Mouse (Mus musculus) heart, embryonic 16.5 days (tissue): ENCODE data around the gene Ncoa7. TPM values are rescaled to one million over a fixed set of nuclear protein-coding genes. Genes with fewer than 3 reads are reported as not detected.
A peak's percentile ranks its signal among the peaks of the same experiment; 100 is the strongest.

Source experiments
- ATAC-seq: fragments of 200-750 bp; cut with Nextera tagmentation; replicated peaks from 2 replicates; pipeline ENCODE4 v1.8.0; 2017; ENCODE audit warnings: moderate number of reproducible peaks; ENCODE audit not compliant: insufficient read depth, low FRiP score; ENCODE audit errors: extremely low read depth
- H3K27ac ChIP-seq: fragments of 300-500 bp; sonication (generic); 2 replicates; pipeline ENCODE4 v1.5.1; 2014; ENCODE audit warnings: mild to moderate bottlenecking, low read length, control low read depth, moderate library complexity
- H3K27me3 ChIP-seq: fragments of 300-500 bp; sonication (generic); 2 replicates; pipeline ENCODE4 v1.6.1; 2014; ENCODE audit warnings: low read length, mixed read lengths; ENCODE audit not compliant: control insufficient read depth, insufficient read depth
- H3K36me3 ChIP-seq: fragments of 300-500 bp; sonication (generic); 2 replicates; pipeline ENCODE4 v1.6.1; 2014; ENCODE audit not compliant: control insufficient read depth, insufficient read depth
- H3K4me1 ChIP-seq: fragments of 300-500 bp; sonication (generic); 2 replicates; pipeline ENCODE4 v1.6.1; 2014; ENCODE audit warnings: low read length, mixed read lengths; ENCODE audit not compliant: control insufficient read depth, insufficient read depth
- H3K4me2 ChIP-seq: fragments of 300-500 bp; sonication (generic); 2 replicates; pipeline ENCODE4 v1.6.1; 2014; ENCODE audit warnings: low read depth, mild to moderate bottlenecking, control low read depth, low read length
- H3K4me3 ChIP-seq: fragments of 300-500 bp; sonication (generic); 2 replicates; pipeline ENCODE4 v1.5.1; 2014; ENCODE audit warnings: mild to moderate bottlenecking, control low read depth, low read length
- H3K9ac ChIP-seq: fragments of 300-500 bp; sonication (generic); 2 replicates; pipeline ENCODE4 v1.6.1; 2014; ENCODE audit warnings: low read length, control low read depth
- H3K9me3 ChIP-seq: fragments of 300-500 bp; sonication (generic); replicated peaks from 2 replicates; pipeline ENCODE4 v1.6.1; 2016; ENCODE audit warnings: low read length; ENCODE audit not compliant: control insufficient read depth
- WGBS: fragments of 180-500 bp; shearing (Covaris S2); extraction: QIAGEN DNeasy Blood & Tissue Kit; methylation state at CpG from one replicate; pipeline ENCODE4 v1.1.7; 2014; 5-methylcytosine and 5-hydroxymethylcytosine counted together
- polyA plus RNA-seq: library from polyadenylated mRNA; unstranded; fragments of >200 nt; fragmentation: Nextera tagmentation; extraction: Ambion mirVana; gene quantifications from 2 replicates; pipeline ENCODE4 v1.2.1, GENCODE M21; 2015

Gene Ncoa7
- polyA plus RNA-seq, 1 experiment from 2014 or later: 7.7 TPM

GRCm38 (mm10) chr10:30609614-30610013 lies 193.5 kb downstream of the Ncoa7 start:
- no peaks in the 10 kb centered on the region for H3K27me3 ChIP-seq
- no peak overlapping the region for H3K9ac ChIP-seq
- no peaks in the 10 kb centered on the region for H3K9me3 ChIP-seq
- H3K4me1 ChIP-seq: no peaks in the 10 kb centered on the region
- no peak overlapping the region for H3K4me3 ChIP-seq
- no peak overlapping the region for H3K27ac ChIP-seq
- ATAC-seq: no peak
- H3K4me2 ChIP-seq: no peak overlapping the region
- H3K36me3 ChIP-seq: peaks cover 10% of the 10 kb centered on the region

- Histone ChIP-seq H3K4me1 (no peaks in the 10 kb centered on the region), H3K27me3 (no peaks in the 10 kb centered on the region), H3K27ac (no peak overlapping the region), H3K36me3 (peaks cover 10% of the 10 kb centered on the region), H3K4me2 (no peak overlapping the region), H3K9ac (no peak overlapping the region), H3K4me3 (no peak overlapping the region), H3K9me3 (no peaks in the 10 kb centered on the region)
- no peak for ATAC-seq
- WGBS: 70% methylated on average over 2 of the region's 2 CpGs
Measured at GRCm38 (mm10) chr10:30608109-30608508, 195.0 kb downstream of the Ncoa7 start.

GRCm38 (mm10) chr10:30600542-30600966 lies 202.6 kb downstream of the Ncoa7 start, which contains the start of gene Trmt11:
Gene Trmt11 (minus strand): TSS chr10:30600749.
- H3K4me3 ChIP-seq: peak within 1 kb of the TSS; percentile 80
- no peaks in the 10 kb centered on the region for H3K27me3 ChIP-seq
- H3K4me2 ChIP-seq: peak within 1 kb of the TSS; percentile 68
- no peaks in the 10 kb centered on the region for H3K9me3 ChIP-seq
- 0% methylated on average over 24 of the region's 28 CpGs for WGBS
- H3K9ac ChIP-seq: peak within 1 kb of the TSS; percentile 85
- peak; percentile 94 for ATAC-seq
- peaks cover 11% of the 10 kb centered on the region; the same call in 1 of the 2 replicates for H3K36me3 ChIP-seq
- peaks cover 13% of the 10 kb centered on the region for H3K4me1 ChIP-seq
- peak within 1 kb of the TSS; percentile 72 for H3K27ac ChIP-seq

- Histone ChIP-seq H3K36me3 (peaks cover 14% of the 10 kb centered on the region), H3K4me2 (peak overlapping the region; percentile 68), H3K27ac (peak overlapping the region; percentile 72), H3K27me3 (no peaks in the 10 kb centered on the region), H3K9ac (peak overlapping the region; percentile 85), H3K4me3 (peak overlapping the region; percentile 80), H3K4me1 (peaks cover 13% of the 10 kb centered on the region), H3K9me3 (no peaks in the 10 kb centered on the region)
- ATAC-seq: peak; percentile 75
- WGBS: 0% methylated on average over 27 of the region's 27 CpGs
Measured at GRCm38 (mm10) chr10:30600094-30600534, 203.0 kb downstream of the Ncoa7 start.

GRCm38 (mm10) chr10:30587037-30587436 lies 216.1 kb downstream of the Ncoa7 start:
- H3K4me3 ChIP-seq: no peak overlapping the region
- WGBS: 60% methylated on average over 5 of the region's 5 CpGs
- ATAC-seq: no peak
- no peaks in the 10 kb centered on the region for H3K4me1 ChIP-seq
- H3K36me3 ChIP-seq: peaks cover 5% of the 10 kb centered on the region
- H3K4me2 ChIP-seq: no peak overlapping the region
- H3K9me3 ChIP-seq: no peaks in the 10 kb centered on the region
- no peak overlapping the region for H3K9ac ChIP-seq
- H3K27me3 ChIP-seq: no peaks in the 10 kb centered on the region
- H3K27ac ChIP-seq: no peak overlapping the region

- Histone ChIP-seq H3K27me3 (no peaks in the 10 kb centered on the region), H3K4me1 (no peaks in the 10 kb centered on the region), H3K9ac (no peak overlapping the region), H3K4me2 (no peak overlapping the region), H3K9me3 (no peaks in the 10 kb centered on the region), H3K36me3 (peaks cover 5% of the 10 kb centered on the region), H3K27ac (no peak overlapping the region), H3K4me3 (no peak overlapping the region)
- 89% methylated on average over 1 of the region's 1 CpGs for WGBS
- no peak for ATAC-seq
Measured at GRCm38 (mm10) chr10:30585691-30586090, 217.4 kb downstream of the Ncoa7 start.

Other genes with a start within 250 kb of the Ncoa7 start
- gene Trmt11, start 202.6 kb downstream of the Ncoa7 start, polyA plus RNA-seq: 14.1 and 17.2 TPM in 2 replicates
- 33.7 and 34.6 TPM in 2 replicates for gene Hint3, start 173.7 kb downstream of the Ncoa7 start, polyA plus RNA-seq
- gene Hey2, start 39.5 kb upstream of the Ncoa7 start, polyA plus RNA-seq: 49.0 and 50.1 TPM in 2 replicates